Mouse (Mus musculus): Measurements from ENCODE around the gene Ttll8. TPM values are rescaled to one million over a fixed set of nuclear protein-coding genes. Genes with fewer than 3 reads are reported as not detected.

The Ttll8 gene
- polyA plus RNA-seq, 1 experiment from 2014 or later: 0.17 TPM

DNA sequence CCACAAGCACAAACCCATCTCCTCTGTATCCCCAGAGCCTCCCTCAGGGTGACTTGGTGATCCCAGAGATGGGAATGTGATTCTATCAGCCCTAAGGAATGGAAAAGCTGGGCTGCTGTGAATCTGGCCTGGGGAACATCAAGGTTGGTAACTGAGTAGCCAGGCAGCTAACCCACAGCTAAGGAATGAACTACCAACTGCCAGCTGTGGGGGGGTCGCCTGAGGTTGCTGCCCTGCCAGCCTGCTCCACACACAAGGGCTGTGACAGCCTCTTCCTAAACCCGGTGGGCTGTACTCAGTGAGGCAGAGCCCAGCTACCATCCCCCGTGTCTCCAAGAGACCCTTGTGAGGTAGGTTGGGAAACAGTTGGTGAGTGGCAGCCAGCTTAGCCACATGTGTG, 103.1 kb downstream of the Ttll8 start:
- WGBS: 22% methylated on average over 3 of the region's 3 CpGs
- DNase-seq (ENCODE audit: low spot score) (no peak), ATAC-seq (ENCODE audit: low read depth) (peak; percentile 23)
- Histone ChIP-seq H3K27ac (replicated peaks; ENCODE audit: low read depth, low read length) (no peak overlapping the region), H3K9me3 (ENCODE audit: control insufficient read depth, low read length) (no peaks in the 10 kb centered on the region), H3K36me3 (ENCODE audit: control insufficient read depth, insufficient read depth, low read length) (no peaks in the 10 kb centered on the region), H3K27me3 (replicated peaks; ENCODE audit: control insufficient read depth, insufficient read depth, low read length) (no peaks in the 10 kb centered on the region), H3K4me3 (ENCODE audit: low read depth, low read length) (no peak overlapping the region), H3K9ac (ENCODE audit: low read depth, low read length) (no peak overlapping the region), H3K4me2 (ENCODE audit: low read depth, low read length) (no peak overlapping the region), H3K4me1 (ENCODE audit: control insufficient read depth, insufficient read depth, low read length) (peaks cover 29% of the 10 kb centered on the region)

DNA sequence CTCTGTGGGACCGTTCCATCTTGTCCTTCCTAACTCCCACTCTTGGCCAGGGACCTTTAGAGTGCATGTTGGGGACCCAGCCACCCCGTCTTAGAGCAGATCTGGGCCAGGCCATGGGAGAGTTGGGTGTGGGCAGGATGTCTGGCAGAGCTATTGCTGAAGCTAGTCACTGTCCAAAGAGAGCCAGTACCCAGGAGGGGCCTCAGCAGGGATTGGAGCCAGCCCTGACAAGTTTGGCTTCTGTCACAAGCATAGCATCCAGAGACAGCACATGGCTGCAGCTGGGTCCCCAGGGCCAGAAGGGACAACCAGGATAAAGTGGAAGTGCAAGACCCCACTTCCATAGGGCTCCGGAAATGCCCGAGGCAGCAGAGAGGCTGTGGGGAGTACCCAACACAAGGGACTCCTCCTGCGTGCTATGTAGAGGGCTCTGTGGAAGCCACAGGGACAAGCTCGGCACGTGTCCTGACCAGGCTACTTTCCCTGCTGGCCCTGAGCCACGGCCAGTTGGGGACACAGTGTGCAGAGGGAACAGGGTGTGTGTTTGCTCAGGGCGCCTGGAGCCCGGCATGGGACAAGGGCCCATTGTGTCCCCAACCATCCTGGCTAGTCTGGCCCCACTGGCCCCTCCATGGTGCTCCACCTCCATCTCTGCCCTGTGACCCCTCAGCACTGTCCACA, 103.9 kb downstream of the Ttll8 start:
- H3K27ac ChIP-seq (replicated peaks; ENCODE audit: low read depth, low read length): no peak overlapping the region
- no peaks in the 10 kb centered on the region for H3K9me3 ChIP-seq (ENCODE audit: control insufficient read depth, low read length)
- WGBS: 27% methylated on average over 7 of the region's 10 CpGs
- no peak overlapping the region for H3K9ac ChIP-seq (ENCODE audit: low read depth, low read length)
- H3K27me3 ChIP-seq (replicated peaks; ENCODE audit: control insufficient read depth, insufficient read depth, low read length): no peaks in the 10 kb centered on the region
- H3K4me2 ChIP-seq (ENCODE audit: low read depth, low read length): no peak overlapping the region
- no peak overlapping the region for H3K4me3 ChIP-seq (ENCODE audit: low read depth, low read length)
- peaks cover 24% of the 10 kb centered on the region for H3K4me1 ChIP-seq (ENCODE audit: control insufficient read depth, insufficient read depth, low read length)
- H3K36me3 ChIP-seq (ENCODE audit: control insufficient read depth, insufficient read depth, low read length): no peaks in the 10 kb centered on the region
- ATAC-seq (ENCODE audit: low read depth) (no peak), DNase-seq (ENCODE audit: low spot score) (no peak)

DNA sequence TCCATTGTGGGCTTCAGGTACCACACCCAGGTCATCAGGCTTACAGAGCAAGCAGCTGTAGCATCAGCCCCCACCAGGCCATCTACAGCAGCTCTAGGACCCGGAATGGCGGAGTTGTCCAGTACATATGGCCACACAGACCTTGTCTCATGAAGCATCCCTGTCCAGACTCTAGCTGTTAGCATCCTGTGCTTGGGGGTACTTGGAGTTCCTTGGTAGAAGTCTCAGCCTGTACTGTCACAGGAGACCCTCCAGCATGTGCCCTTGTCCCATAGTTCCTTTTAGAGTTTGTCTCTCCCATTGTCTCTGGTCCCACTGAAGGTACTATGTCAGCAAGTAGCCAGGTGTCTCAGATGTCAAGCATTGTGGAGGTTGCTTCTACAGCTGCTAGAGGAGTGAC, 104.6 kb downstream of the Ttll8 start:
- Histone ChIP-seq H3K4me2 (ENCODE audit: low read depth, low read length) (no peak overlapping the region), H3K27me3 (replicated peaks; ENCODE audit: control insufficient read depth, insufficient read depth, low read length) (no peaks in the 10 kb centered on the region), H3K4me1 (ENCODE audit: control insufficient read depth, insufficient read depth, low read length) (peaks cover 18% of the 10 kb centered on the region), H3K4me3 (ENCODE audit: low read depth, low read length) (no peak overlapping the region), H3K27ac (replicated peaks; ENCODE audit: low read depth, low read length) (no peak overlapping the region), H3K36me3 (ENCODE audit: control insufficient read depth, insufficient read depth, low read length) (no peaks in the 10 kb centered on the region), H3K9ac (ENCODE audit: low read depth, low read length) (no peak overlapping the region), H3K9me3 (ENCODE audit: control insufficient read depth, low read length) (no peaks in the 10 kb centered on the region)
- DNase-seq (ENCODE audit: low spot score): no peak
- ATAC-seq (ENCODE audit: low read depth): no peak
- 84% methylated on average over 2 of the region's 2 CpGs for WGBS

DNA sequence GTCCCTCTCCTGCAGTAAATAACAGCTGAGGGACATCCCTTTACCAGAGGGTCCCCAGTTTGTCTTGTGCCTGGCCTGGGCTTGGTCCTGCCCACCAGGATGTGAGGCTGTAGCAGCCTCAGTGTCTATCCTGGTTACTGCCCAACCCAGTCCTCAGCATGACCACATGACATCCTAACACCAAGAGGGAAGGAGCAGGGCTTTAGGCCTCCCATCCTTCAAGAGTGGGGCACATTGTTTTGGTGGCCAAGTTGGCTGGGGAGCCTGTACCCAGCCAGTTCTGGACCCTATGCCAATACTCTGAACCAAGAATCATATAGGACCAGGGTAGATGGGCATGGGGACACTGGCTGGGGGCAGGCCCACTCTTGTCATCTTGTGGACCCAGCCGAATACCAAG, 105.6 kb downstream of the Ttll8 start:
- no peaks in the 10 kb centered on the region for H3K27me3 ChIP-seq (replicated peaks; ENCODE audit: control insufficient read depth, insufficient read depth, low read length)
- ATAC-seq (ENCODE audit: low read depth) (no peak), DNase-seq (ENCODE audit: low spot score) (no peak)
- no peak overlapping the region for H3K4me3 ChIP-seq (ENCODE audit: low read depth, low read length)
- no peak overlapping the region for H3K9ac ChIP-seq (ENCODE audit: low read depth, low read length)
- H3K27ac ChIP-seq (replicated peaks; ENCODE audit: low read depth, low read length): no peak overlapping the region
- H3K4me1 ChIP-seq (ENCODE audit: control insufficient read depth, insufficient read depth, low read length): peaks cover 14% of the 10 kb centered on the region
- no peaks in the 10 kb centered on the region for H3K36me3 ChIP-seq (ENCODE audit: control insufficient read depth, insufficient read depth, low read length)
- WGBS: 100% methylated on average over 1 of the region's 1 CpGs
- H3K4me2 ChIP-seq (ENCODE audit: low read depth, low read length): no peak overlapping the region
- H3K9me3 ChIP-seq (ENCODE audit: control insufficient read depth, low read length): no peaks in the 10 kb centered on the region

DNA sequence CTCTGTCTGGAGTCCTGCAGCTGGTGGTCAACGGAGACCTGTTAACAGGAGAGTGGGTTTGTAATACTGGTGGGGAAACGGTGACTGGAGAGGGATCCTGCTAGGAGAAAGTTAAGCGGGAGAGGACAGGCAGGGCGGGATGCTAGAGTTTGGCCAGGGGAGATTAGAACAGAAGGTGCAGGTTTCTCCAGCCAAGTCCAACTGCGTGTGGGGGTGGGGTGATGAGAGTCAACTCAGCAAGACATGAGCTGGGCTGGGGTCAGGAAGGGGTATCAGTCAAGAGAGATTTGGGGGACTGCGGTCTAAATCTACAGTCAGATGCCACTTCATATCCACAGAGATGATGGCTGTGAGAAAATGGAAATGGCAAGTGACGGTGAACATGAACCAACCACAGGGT, 109.3 kb downstream of the Ttll8 start:
- 93% methylated on average over 7 of the region's 7 CpGs for WGBS
- Histone ChIP-seq H3K36me3 (ENCODE audit: control insufficient read depth, insufficient read depth, low read length) (no peaks in the 10 kb centered on the region), H3K4me3 (ENCODE audit: low read depth, low read length) (no peak overlapping the region), H3K9ac (ENCODE audit: low read depth, low read length) (no peak overlapping the region), H3K27me3 (replicated peaks; ENCODE audit: control insufficient read depth, insufficient read depth, low read length) (no peaks in the 10 kb centered on the region), H3K9me3 (ENCODE audit: control insufficient read depth, low read length) (no peaks in the 10 kb centered on the region), H3K27ac (replicated peaks; ENCODE audit: low read depth, low read length) (no peak overlapping the region), H3K4me1 (ENCODE audit: control insufficient read depth, insufficient read depth, low read length) (0 out of 2 replicates have a peak, but pooled peaks cover 3% of the 10 kb centered on the region), H3K4me2 (ENCODE audit: low read depth, low read length) (no peak overlapping the region)
- ATAC-seq (ENCODE audit: low read depth): no peak
- DNase-seq (ENCODE audit: low spot score): no peak

DNA sequence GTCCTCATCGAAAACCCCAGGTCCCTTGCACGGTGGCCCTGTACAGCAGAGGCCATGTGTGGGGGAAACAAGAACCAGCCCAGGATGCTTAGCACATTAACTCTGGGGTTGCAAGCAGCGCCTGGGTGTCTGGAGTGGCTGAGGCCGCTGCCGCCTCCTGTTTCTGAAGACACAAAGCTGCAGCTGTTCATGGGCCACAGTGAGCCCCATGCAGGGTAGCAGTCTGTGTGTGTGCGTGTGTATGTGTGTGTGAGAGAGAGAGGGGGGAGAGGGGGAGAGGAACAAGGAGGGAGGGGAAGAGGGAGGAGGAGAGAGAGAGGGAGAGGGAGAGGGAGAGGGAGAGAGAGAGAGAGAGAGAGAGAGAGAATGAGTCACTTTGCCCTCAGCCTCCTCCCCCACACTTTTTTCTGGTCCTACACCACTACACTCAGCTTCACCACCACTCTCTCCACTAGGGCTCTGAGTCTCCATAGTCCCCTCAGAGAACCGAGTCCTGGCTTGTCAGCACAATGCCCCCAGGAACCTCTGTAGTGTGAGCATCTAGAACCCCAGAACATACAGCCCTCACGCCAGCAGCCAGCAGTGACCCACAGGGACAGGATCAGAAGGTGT, 110.6 kb downstream of the Ttll8 start:
- DNase-seq (ENCODE audit: low spot score): peak; percentile 88

DNA sequence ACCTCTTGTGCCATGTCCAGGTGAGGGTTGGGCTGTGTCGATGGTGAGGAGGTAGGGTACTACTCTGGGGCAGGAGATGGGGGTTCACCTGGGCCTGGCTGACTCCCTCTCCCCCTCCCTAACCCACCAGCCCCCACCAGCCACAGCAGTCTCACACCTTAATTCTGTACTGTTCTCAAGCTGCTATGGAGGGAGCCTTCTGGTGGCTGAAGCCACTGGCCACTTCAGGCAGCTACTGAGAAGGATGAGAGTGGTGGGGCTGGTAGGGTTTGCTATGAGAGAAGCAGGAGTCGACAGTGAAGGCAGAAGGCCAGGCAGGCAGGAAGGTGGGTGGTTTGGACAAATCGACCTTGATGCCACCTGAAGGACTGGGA, 111.9 kb downstream of the Ttll8 start:
- Histone ChIP-seq H3K36me3 (ENCODE audit: control insufficient read depth, insufficient read depth, low read length) (no peaks in the 10 kb centered on the region), H3K4me3 (ENCODE audit: low read depth, low read length) (no peak overlapping the region), H3K27me3 (replicated peaks; ENCODE audit: control insufficient read depth, insufficient read depth, low read length) (no peaks in the 10 kb centered on the region), H3K4me1 (ENCODE audit: control insufficient read depth, insufficient read depth, low read length) (peaks cover 21% of the 10 kb centered on the region), H3K27ac (replicated peaks; ENCODE audit: low read depth, low read length) (no peak overlapping the region), H3K9me3 (ENCODE audit: control insufficient read depth, low read length) (no peaks in the 10 kb centered on the region), H3K9ac (ENCODE audit: low read depth, low read length) (no peak overlapping the region), H3K4me2 (ENCODE audit: low read depth, low read length) (no peak overlapping the region)
- WGBS: 76% methylated on average over 3 of the region's 3 CpGs
- DNase-seq (ENCODE audit: low spot score) (no peak), ATAC-seq (ENCODE audit: low read depth) (no peak)

More for the DNA sequence above, 110.6 kb downstream of the Ttll8 start:
- H3K9ac ChIP-seq (ENCODE audit: low read depth, low read length): no peak overlapping the region
- WGBS: 29% methylated on average over 8 of the region's 8 CpGs
- H3K36me3 ChIP-seq (ENCODE audit: control insufficient read depth, insufficient read depth, low read length): no peaks in the 10 kb centered on the region
- no peak overlapping the region for H3K4me3 ChIP-seq (ENCODE audit: low read depth, low read length)
- H3K9me3 ChIP-seq (ENCODE audit: control insufficient read depth, low read length): no peaks in the 10 kb centered on the region
- ATAC-seq (ENCODE audit: low read depth): peak; percentile 69
- H3K27ac ChIP-seq (replicated peaks; ENCODE audit: low read depth, low read length): peak overlapping the region; percentile 52
- H3K27me3 ChIP-seq (replicated peaks; ENCODE audit: control insufficient read depth, insufficient read depth, low read length): no peaks in the 10 kb centered on the region
- H3K4me1 ChIP-seq (ENCODE audit: control insufficient read depth, insufficient read depth, low read length): peaks cover 13% of the 10 kb centered on the region
- no peak overlapping the region for H3K4me2 ChIP-seq (ENCODE audit: low read depth, low read length)

DNA sequence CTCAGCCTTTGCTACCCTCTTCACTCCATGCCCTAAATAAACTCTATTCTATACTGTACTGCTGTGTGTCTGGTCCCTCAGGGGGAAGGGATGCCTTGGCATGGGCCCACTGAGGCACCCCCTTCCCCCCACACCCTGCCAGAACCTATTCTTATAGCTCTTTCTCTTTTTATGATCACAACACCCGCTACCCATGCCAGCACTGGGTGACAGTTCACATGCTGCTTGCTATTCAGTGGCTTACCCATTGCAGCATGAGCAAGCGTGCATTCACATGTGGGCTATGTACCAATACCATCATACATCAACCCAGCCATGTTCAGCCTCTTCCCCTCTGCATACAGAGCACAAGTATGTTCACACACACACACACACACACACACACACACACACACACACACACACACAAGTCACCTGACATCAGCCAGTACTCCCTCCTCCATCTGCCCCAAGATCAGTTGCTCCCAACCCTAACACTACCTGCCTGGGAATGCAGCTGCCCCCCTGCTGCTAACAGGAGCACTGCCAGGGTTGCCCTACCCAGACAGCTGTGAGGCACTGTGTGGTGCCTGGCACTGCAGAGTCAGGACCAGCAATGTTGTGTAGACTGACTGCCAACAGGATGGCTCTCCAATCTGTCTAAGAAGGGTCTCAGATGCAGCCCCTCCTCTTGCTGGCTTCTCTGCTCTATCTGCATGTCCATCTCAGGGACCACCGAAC, 112.5 kb downstream of the Ttll8 start:
- Histone ChIP-seq H3K9ac (ENCODE audit: low read depth, low read length) (no peak overlapping the region), H3K4me2 (ENCODE audit: low read depth, low read length) (no peak overlapping the region), H3K27ac (replicated peaks; ENCODE audit: low read depth, low read length) (no peak overlapping the region), H3K36me3 (ENCODE audit: control insufficient read depth, insufficient read depth, low read length) (no peaks in the 10 kb centered on the region), H3K4me3 (ENCODE audit: low read depth, low read length) (no peak overlapping the region), H3K27me3 (replicated peaks; ENCODE audit: control insufficient read depth, insufficient read depth, low read length) (no peaks in the 10 kb centered on the region), H3K4me1 (ENCODE audit: control insufficient read depth, insufficient read depth, low read length) (peaks cover 21% of the 10 kb centered on the region), H3K9me3 (ENCODE audit: control insufficient read depth, low read length) (no peaks in the 10 kb centered on the region)
- DNase-seq (ENCODE audit: low spot score) (no peak), ATAC-seq (ENCODE audit: low read depth) (no peak)
- WGBS: 82% methylated on average over 3 of the region's 3 CpGs

All from embryonic facial prominence, embryonic 14.5 days (tissue).